Mouse (Mus musculus): ENCODE data around the gene Actl6a.
"Not testable (repeated sequence)": the region's sequence is repeated elsewhere in the genome, so short reads cannot be mapped to it uniquely, and the experiment has no call there.

Gene Actl6a

GRCm38 (mm10) chr3:32694737-32695582, 11.1 kb upstream of the Actl6a start:
- DNase-seq (ENCODE audit: low read depth, low spot score): no peak

GRCm38 (mm10) chr3:32695583-32695980, 10.5 kb upstream of the Actl6a start:
- no peak for DNase-seq (ENCODE audit: low read depth, low spot score)

GRCm38 (mm10) chr3:32698228-32698863, 7.8 kb upstream of the Actl6a start:
- peak; percentile 86 for DNase-seq (ENCODE audit: low read depth, low spot score)

- not testable (repeated sequence) for DNase-seq (ENCODE audit: low read depth, low spot score)
Measured at GRCm38 (mm10) chr3:32704021-32704420, 2.1 kb upstream of the Actl6a start.

GRCm38 (mm10) chr3:32704632-32705031, 1.5 kb upstream of the Actl6a start:
- not testable (repeated sequence) for DNase-seq (ENCODE audit: low read depth, low spot score)

- DNase-seq (ENCODE audit: low read depth, low spot score): no peak
Measured at GRCm38 (mm10) chr3:32708052-32708367, 1.9 kb downstream of the Actl6a start.

GRCm38 (mm10) chr3:32708368-32709231, 2.5 kb downstream of the Actl6a start:
- peak; percentile 99 for DNase-seq (ENCODE audit: low read depth, low spot score)

- DNase-seq (ENCODE audit: low read depth, low spot score): no peak
Measured at GRCm38 (mm10) chr3:32709388-32709787, 3.3 kb downstream of the Actl6a start.

- DNase-seq (ENCODE audit: low read depth, low spot score): no peak
Measured at GRCm38 (mm10) chr3:32713711-32714110, 7.6 kb downstream of the Actl6a start.

- not testable (repeated sequence) for DNase-seq (ENCODE audit: low read depth, low spot score)
Measured at GRCm38 (mm10) chr3:32717403-32717802, 11.3 kb downstream of the Actl6a start.

- DNase-seq (ENCODE audit: low read depth, low spot score): no peak
Measured at GRCm38 (mm10) chr3:32718271-32718670, 12.2 kb downstream of the Actl6a start.

- DNase-seq (ENCODE audit: low read depth, low spot score): no peak
Measured at GRCm38 (mm10) chr3:32724191-32724590, 18.1 kb downstream of the Actl6a start.

- no peak for DNase-seq (ENCODE audit: low read depth, low spot score)
Measured at GRCm38 (mm10) chr3:32725951-32726350, 19.9 kb downstream of the Actl6a start.

GRCm38 (mm10) chr3:32727861-32728260, 21.8 kb downstream of the Actl6a start:
- no peak for DNase-seq (ENCODE audit: low read depth, low spot score)

GRCm38 (mm10) chr3:32736244-32737171, 30.4 kb downstream of the Actl6a start, which contains the start of gene Ndufb5:
TSS of gene Ndufb5 (plus strand) at chr3:32736990.
- DNase-seq (ENCODE audit: low read depth, low spot score): peak; percentile 99

GRCm38 (mm10) chr3:32737172-32737655, 31.1 kb downstream of the Actl6a start, which contains the start of gene Mrpl47:
TSS of gene Mrpl47 (minus strand) at chr3:32737605.
- no peak for DNase-seq (ENCODE audit: low read depth, low spot score)

- DNase-seq (ENCODE audit: low read depth, low spot score): no peak
Measured at GRCm38 (mm10) chr3:32738549-32738948, 32.5 kb downstream of the Actl6a start.

- DNase-seq (ENCODE audit: low read depth, low spot score): no peak
Measured at GRCm38 (mm10) chr3:32742276-32742780, 36.2 kb downstream of the Actl6a start.

- no peak for DNase-seq (ENCODE audit: low read depth, low spot score)
Measured at GRCm38 (mm10) chr3:32745001-32745400, 38.9 kb downstream of the Actl6a start.

- not testable (repeated sequence) for DNase-seq (ENCODE audit: low read depth, low spot score)
Measured at GRCm38 (mm10) chr3:32745426-32745825, 39.3 kb downstream of the Actl6a start.
